Comparison of ENCODE assay signal across 11 mouse cellular contexts in the genomic region with DNA sequence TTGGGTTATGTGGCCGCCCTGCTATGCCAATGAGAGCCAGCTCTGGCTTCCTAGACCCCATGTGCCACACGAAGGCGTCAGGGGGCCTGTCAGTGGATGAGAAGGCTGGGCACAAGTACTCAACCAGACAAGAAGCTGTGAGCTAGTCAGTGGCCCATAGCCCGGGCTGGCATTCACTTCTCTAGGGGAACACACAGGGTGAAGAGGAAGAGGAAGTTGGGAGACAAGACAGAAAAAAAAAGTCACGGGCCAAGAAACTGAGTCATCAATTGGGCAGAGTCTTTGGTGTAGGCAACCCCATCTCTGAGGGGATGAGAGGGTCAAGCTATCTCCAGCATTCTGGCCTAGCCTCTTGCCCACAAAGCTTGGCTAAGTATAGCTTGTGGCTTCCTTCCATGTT.
DNase-seq lines count a peak whose midpoint lies in the region; ATAC-seq and TF ChIP-seq lines count a peak whose summit lies in the region.
"Had no signal": no experiment of that assay in that cellular context is flagged by ENCODE, and none has a peak within 500 bp of the region (broad histone marks: within the 10 kb centered on the region; RNA-seq: fewer than 3 reads in every experiment).

No protein-coding gene starts in this region.

- no peak overlapping the region for H3K4me3 ChIP-seq in layer of hippocampus, adult 2 months
- H3K4me3 ChIP-seq: midbrain, embryonic 12.5 days had no signal

- ATAC-seq in granulocyte monocyte progenitor cell, adult 5-6 weeks (replicated peaks; ENCODE audit: poor library complexity, severe bottlenecking): peak; percentile 88
- ATAC-seq in inflammation-experienced regulatory T-cells, adult 6 months: no peak

- no peak for TF ChIP-seq CTCF in layer of hippocampus, adult 2 months (conservative IDR thresholded peaks at IDR 0.05)

- peak; percentile 93 for DNase-seq in heart, adult 11 months
- DNase-seq in heart, postnatal 14 days: no peak
- DNase-seq in spleen, adult 18-20 months: peak; percentile 11 to 24
- no peak for DNase-seq in spleen, postnatal 4 days (ENCODE audit: low spot score in 2 of 2)
- DNase-seq in layer of hippocampus, adult 2 months (ENCODE audit: low spot score in 2 of 2): no peak
- no peak for DNase-seq in frontal cortex, postnatal 36 days (ENCODE audit: low spot score in 2 of 2)
- DNase-seq: cerebellum, adult 11-12 months; thymus, postnatal 25 days had no signal

- H3K27ac ChIP-seq in layer of hippocampus, adult 2 months: no peak overlapping the region
- H3K27ac ChIP-seq: midbrain, embryonic 12.5 days had no signal

- intact Hi-C loops in heart, postnatal 14 days (cut with DNase I): no loop called here

Comparison
In these comparisons a context has a peak if more than half of its experiments do, and no peak if none do; other contexts are left out.
1. DNase-seq: peak in heart, adult 11 months (single experiment) and spleen, adult 18-20 months (2 of 2); none in heart, postnatal 14 days (0 of 2), spleen, postnatal 4 days (0 of 2), layer of hippocampus, adult 2 months (0 of 2) and frontal cortex, postnatal 36 days (0 of 2).